Mouse (Mus musculus): Measurements from ENCODE around the gene Rabggtb.

Gene Rabggtb

GRCm38 (mm10) chr3:153921147-153921910 is 8.5 kb upstream of the Rabggtb start:
- no peak for DNase-seq (ENCODE audit: low spot score in 2 of 2)

GRCm38 (mm10) chr3:153917200-153917599 is 4.4 kb upstream of the Rabggtb start:
- DNase-seq (ENCODE audit: low spot score in 2 of 2), result no peak

- no peak for DNase-seq (ENCODE audit: low spot score in 2 of 2)
Measured at GRCm38 (mm10) chr3:153913510-153914243, 868 bp upstream of the Rabggtb start.

GRCm38 (mm10) chr3:153911882-153912440 is 848 bp downstream of the Rabggtb start:
- DNase-seq (ENCODE audit: low spot score in 2 of 2), result no peak

- no peak for DNase-seq (ENCODE audit: low spot score in 2 of 2)
Measured at GRCm38 (mm10) chr3:153911197-153911881, 1.5 kb downstream of the Rabggtb start.

- no peak for DNase-seq (ENCODE audit: low spot score in 2 of 2)
Measured at GRCm38 (mm10) chr3:153910489-153910888, 2.3 kb downstream of the Rabggtb start.

GRCm38 (mm10) chr3:153908919-153909318 is 3.9 kb downstream of the Rabggtb start:
- DNase-seq (ENCODE audit: low spot score in 2 of 2), result no peak

GRCm38 (mm10) chr3:153906136-153906871 is 6.5 kb downstream of the Rabggtb start, which contains the start of gene Msh4:
TSS of gene Msh4 (minus strand) at chr3:153906138.
- DNase-seq (ENCODE audit: low spot score in 2 of 2), result no peak

- no peak for DNase-seq (ENCODE audit: low spot score in 2 of 2)
Measured at GRCm38 (mm10) chr3:153905251-153906135, 7.3 kb downstream of the Rabggtb start.

- DNase-seq (ENCODE audit: low spot score in 2 of 2), result no peak
Measured at GRCm38 (mm10) chr3:153904586-153904985, 8.2 kb downstream of the Rabggtb start.

GRCm38 (mm10) chr3:153902595-153902994 is 10.2 kb downstream of the Rabggtb start:
- no peak for DNase-seq (ENCODE audit: low spot score in 2 of 2)

- no peak for DNase-seq (ENCODE audit: low spot score in 2 of 2)
Measured at GRCm38 (mm10) chr3:153901904-153902303, 10.9 kb downstream of the Rabggtb start.

GRCm38 (mm10) chr3:153897216-153897615 is 15.6 kb downstream of the Rabggtb start:
- no peak for DNase-seq (ENCODE audit: low spot score in 2 of 2)

- no peak for DNase-seq (ENCODE audit: low spot score in 2 of 2)
Measured at GRCm38 (mm10) chr3:153895454-153895853, 17.4 kb downstream of the Rabggtb start.

GRCm38 (mm10) chr3:153889188-153889781 is 23.5 kb downstream of the Rabggtb start:
- no peak for DNase-seq (ENCODE audit: low spot score in 2 of 2)

- no peak for DNase-seq (ENCODE audit: low spot score in 2 of 2)
Measured at GRCm38 (mm10) chr3:153888141-153888540, 24.7 kb downstream of the Rabggtb start.

- no peak for DNase-seq (ENCODE audit: low spot score in 2 of 2)
Measured at GRCm38 (mm10) chr3:153886296-153886695, 26.5 kb downstream of the Rabggtb start.

GRCm38 (mm10) chr3:153871396-153871795 is 41.4 kb downstream of the Rabggtb start:
- no peak for DNase-seq (ENCODE audit: low spot score in 2 of 2)

GRCm38 (mm10) chr3:153867149-153868136 is 45.4 kb downstream of the Rabggtb start:
- DNase-seq (ENCODE audit: low spot score in 2 of 2), result no peak

Data from frontal cortex, postnatal 14 days (tissue).